Mouse (Mus musculus): ENCODE measurements around the gene Nudc. TPM values are rescaled to one million over a fixed set of nuclear protein-coding genes. Genes with fewer than 3 reads are reported as not detected.

The Nudc gene
- polyA plus RNA-seq (2014; fragmentation: Nextera tagmentation; extraction: Ambion mirVana), result 285 and 287 TPM in 2 replicates

DNA sequence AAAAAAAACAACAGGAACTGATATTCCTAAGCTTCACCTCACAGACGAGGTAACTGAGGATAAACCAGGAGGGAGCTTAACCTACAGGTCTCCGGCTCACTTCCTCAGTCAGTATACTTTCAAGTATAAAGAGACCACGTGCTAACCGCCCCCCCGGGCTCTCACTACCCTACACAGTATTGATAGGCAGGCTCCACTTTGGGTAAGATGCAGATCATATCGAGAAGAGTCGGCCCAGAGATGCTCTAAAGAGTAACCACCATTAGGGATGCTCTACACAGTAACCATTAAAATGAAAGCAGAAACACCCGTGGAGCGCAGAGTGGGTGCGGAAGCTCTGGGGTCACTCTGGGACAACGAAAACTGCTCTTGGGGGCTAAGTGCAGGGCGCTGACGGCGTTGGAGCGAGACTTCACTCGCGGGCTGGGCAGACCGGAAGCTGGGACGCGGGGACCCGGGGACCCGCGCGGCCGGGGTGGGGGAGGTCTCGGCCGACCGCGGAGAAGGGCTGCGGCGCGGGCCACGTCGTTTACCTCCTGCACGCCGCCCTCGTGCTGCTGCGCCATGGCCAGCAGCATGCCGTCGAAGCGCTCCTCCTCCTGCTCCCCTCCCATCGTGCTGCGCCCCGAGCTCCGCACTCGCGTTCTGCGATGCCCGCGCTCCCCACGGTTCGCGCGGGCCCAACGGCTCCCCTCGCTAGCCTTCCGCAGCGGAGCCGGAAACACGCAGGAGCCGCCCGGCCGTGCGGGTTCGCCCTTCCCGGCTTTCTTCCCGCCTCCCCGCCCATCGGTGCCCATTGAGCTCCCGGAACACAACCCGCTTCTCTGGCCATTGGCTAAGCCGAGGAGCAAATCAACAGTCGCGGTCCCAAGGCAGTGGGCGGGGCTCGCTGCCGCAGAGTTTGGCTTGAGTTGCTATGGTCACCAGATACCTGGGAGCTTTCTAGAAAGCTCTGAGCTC lies at the start of gene Nudc:
TSS of gene Nudc (minus strand) at position 725 of the 960 bp plus-strand sequence.
- H3K4me3 ChIP-seq (ENCODE audit: low read length), result peak within 1 kb of the TSS; percentile 81
- H3K36me3 ChIP-seq (ENCODE audit: control insufficient read depth, insufficient read depth, low read length), result peaks cover 28% of the 10 kb centered on the region
- H3K4me1 ChIP-seq (ENCODE audit: control insufficient read depth, insufficient read depth, low read length), result peaks cover 12% of the 10 kb centered on the region; the same call in 1 of the 2 replicates
- under 1% methylated on average over 69 of the region's 77 CpGs for WGBS
- H3K9ac ChIP-seq (ENCODE audit: low read depth, low read length), result peak within 1 kb of the TSS; percentile 86
- H3K27me3 ChIP-seq (ENCODE audit: control insufficient read depth, insufficient read depth, low read length), result no peaks in the 10 kb centered on the region
- peak within 1 kb of the TSS; percentile 69 for H3K27ac ChIP-seq (ENCODE audit: low read depth, low read length)
- peak within 1 kb of the TSS; percentile 83 for H3K4me2 ChIP-seq (replicated peaks; ENCODE audit: low read depth, low read length)
- H3K9me3 ChIP-seq (ENCODE audit: control insufficient read depth, low read length), result no peaks in the 10 kb centered on the region
- peak; percentile 97 for ATAC-seq (ENCODE audit: low FRiP score, low TSS enrichment)

GRCm38 (mm10) chr4:133595538-133595937 lies 49.7 kb upstream of the Nudc start:
- H3K27ac ChIP-seq (ENCODE audit: low read depth, low read length), result no peak overlapping the region
- no peak overlapping the region for H3K4me2 ChIP-seq (replicated peaks; ENCODE audit: low read depth, low read length)
- H3K27me3 ChIP-seq (ENCODE audit: control insufficient read depth, insufficient read depth, low read length), result peaks cover 19% of the 10 kb centered on the region
- H3K9me3 ChIP-seq (ENCODE audit: control insufficient read depth, low read length), result no peaks in the 10 kb centered on the region
- 73% methylated on average over 7 of the region's 7 CpGs for whole genome bisulfite sequencing
- H3K4me3 ChIP-seq (ENCODE audit: low read length), result no peak overlapping the region
- ATAC-seq (ENCODE audit: low FRiP score, low TSS enrichment), result no peak
- H3K9ac ChIP-seq (ENCODE audit: low read depth, low read length), result no peak overlapping the region
- peaks cover 13% of the 10 kb centered on the region for H3K36me3 ChIP-seq (ENCODE audit: control insufficient read depth, insufficient read depth, low read length)
- peaks cover 14% of the 10 kb centered on the region; the same call in 1 of the 2 replicates for H3K4me1 ChIP-seq (ENCODE audit: control insufficient read depth, insufficient read depth, low read length)

GRCm38 (mm10) chr4:133592570-133592969 lies 46.8 kb upstream of the Nudc start:
- H3K9me3 ChIP-seq (ENCODE audit: control insufficient read depth, low read length), result no peaks in the 10 kb centered on the region
- no peaks in the 10 kb centered on the region for H3K27me3 ChIP-seq (ENCODE audit: control insufficient read depth, insufficient read depth, low read length)
- H3K36me3 ChIP-seq (ENCODE audit: control insufficient read depth, insufficient read depth, low read length), result peaks cover 42% of the 10 kb centered on the region
- no peak overlapping the region for H3K4me2 ChIP-seq (replicated peaks; ENCODE audit: low read depth, low read length)
- H3K4me1 ChIP-seq (ENCODE audit: control insufficient read depth, insufficient read depth, low read length), result no peaks in the 10 kb centered on the region
- 0 out of 2 replicates have a peak, but pooled peaks have one; percentile 41 for ATAC-seq (ENCODE audit: low FRiP score, low TSS enrichment)
- H3K4me3 ChIP-seq (ENCODE audit: low read length), result no peak overlapping the region
- H3K9ac ChIP-seq (ENCODE audit: low read depth, low read length), result no peak overlapping the region
- H3K27ac ChIP-seq (ENCODE audit: low read depth, low read length), result no peak overlapping the region
- WGBS, result 32% methylated on average over 7 of the region's 7 CpGs

DNA sequence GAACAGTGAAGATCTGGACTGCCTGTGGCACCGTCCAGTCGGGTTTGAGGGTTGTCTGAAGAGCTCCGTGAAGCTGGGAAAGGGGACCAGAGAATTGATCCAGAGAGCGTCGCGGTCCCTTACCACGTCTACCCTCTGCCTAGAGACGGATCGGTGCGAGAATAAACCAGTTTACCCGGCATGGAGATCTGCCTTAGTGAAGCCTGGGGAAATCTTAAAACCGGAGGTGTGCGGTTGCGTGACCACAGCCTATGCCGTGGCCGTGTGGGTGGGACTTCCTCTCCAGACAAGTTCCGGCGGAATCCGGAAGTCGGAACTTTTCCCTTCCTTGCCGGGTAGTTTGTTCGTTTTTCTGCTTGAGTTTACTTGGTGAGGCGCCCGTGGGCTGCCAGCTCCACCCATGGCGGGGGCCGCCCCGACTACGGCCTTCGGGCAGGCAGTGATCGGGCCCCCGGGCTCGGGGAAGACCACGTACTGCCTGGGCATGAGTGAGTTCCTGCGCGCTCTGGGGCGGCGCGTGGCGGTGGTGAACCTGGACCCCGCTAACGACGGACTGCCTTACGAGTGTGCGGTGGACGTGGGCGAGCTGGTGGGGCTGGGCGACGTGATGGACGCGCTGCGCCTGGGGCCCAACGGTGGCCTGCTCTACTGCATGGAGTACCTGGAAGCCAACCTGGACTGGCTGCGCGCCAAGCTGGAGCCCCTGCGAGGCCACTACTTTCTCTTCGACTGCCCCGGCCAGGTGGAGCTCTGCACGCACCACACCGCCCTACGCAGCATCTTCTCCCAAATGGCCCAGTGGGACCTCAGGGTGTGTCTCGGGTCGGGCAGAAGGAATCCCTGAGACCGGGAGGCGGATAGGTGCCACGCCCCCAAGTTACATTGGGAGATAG lies 38.5 kb upstream of the Nudc start, which contains the start of gene Gpn2:
TSS of gene Gpn2 (plus strand) at position 304 of the 893 bp plus-strand sequence.
- H3K36me3 ChIP-seq (ENCODE audit: control insufficient read depth, insufficient read depth, low read length), result peaks cover 50% of the 10 kb centered on the region
- ATAC-seq (ENCODE audit: low FRiP score, low TSS enrichment), result peak; percentile 87
- no peaks in the 10 kb centered on the region for H3K27me3 ChIP-seq (ENCODE audit: control insufficient read depth, insufficient read depth, low read length)
- peak within 1 kb of the TSS; percentile 99 for H3K4me2 ChIP-seq (replicated peaks; ENCODE audit: low read depth, low read length)
- H3K9ac ChIP-seq (ENCODE audit: low read depth, low read length), result peak within 1 kb of the TSS; percentile 88
- H3K4me1 ChIP-seq (ENCODE audit: control insufficient read depth, insufficient read depth, low read length), result peaks cover 12% of the 10 kb centered on the region
- H3K9me3 ChIP-seq (ENCODE audit: control insufficient read depth, low read length), result no peaks in the 10 kb centered on the region
- H3K27ac ChIP-seq (ENCODE audit: low read depth, low read length), result peak within 1 kb of the TSS; percentile 80; the same call in 1 of the 2 replicates
- WGBS, result 4% methylated on average over 65 of the region's 65 CpGs
- H3K4me3 ChIP-seq (ENCODE audit: low read length), result peak within 1 kb of the TSS; percentile 97

- Histone ChIP-seq H3K4me3 (ENCODE audit: low read length) (peak overlapping the region; percentile 97), H3K4me1 (ENCODE audit: control insufficient read depth, insufficient read depth, low read length) (peaks cover 12% of the 10 kb centered on the region), H3K27me3 (ENCODE audit: control insufficient read depth, insufficient read depth, low read length) (no peaks in the 10 kb centered on the region), H3K4me2 (replicated peaks; ENCODE audit: low read depth, low read length) (peak overlapping the region; percentile 99), H3K27ac (ENCODE audit: low read depth, low read length) (peak overlapping the region; percentile 80; the same call in 1 of the 2 replicates), H3K9me3 (ENCODE audit: control insufficient read depth, low read length) (no peaks in the 10 kb centered on the region), H3K36me3 (ENCODE audit: control insufficient read depth, insufficient read depth, low read length) (peaks cover 50% of the 10 kb centered on the region), H3K9ac (ENCODE audit: low read depth, low read length) (peak overlapping the region; percentile 88)
- 67% methylated on average over 6 of the region's 6 CpGs for WGBS
- no peak; the same call in 1 of the 2 replicates for ATAC-seq (ENCODE audit: low FRiP score, low TSS enrichment)
Observed at GRCm38 (mm10) chr4:133583690-133584058, 37.9 kb upstream of the Nudc start.

DNA sequence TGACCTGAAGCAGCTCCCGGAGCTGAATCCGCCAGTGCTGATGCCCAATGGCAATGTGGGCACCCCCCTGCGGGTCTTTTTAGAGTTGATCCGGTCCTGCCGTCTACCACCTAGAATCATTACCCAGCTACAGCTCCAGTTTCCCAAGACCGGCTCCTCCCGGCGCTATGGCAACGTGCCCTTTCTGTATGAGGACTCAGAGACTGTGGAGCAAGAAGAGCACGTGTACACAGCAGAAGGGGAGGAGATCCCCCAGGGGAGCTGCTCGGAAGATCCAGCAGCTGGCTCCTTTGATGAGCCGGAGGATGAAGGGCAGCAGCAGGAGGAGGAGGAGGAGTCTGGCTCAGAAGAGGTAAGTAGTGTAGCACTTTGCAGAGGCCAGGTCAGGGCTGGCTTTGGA lies 32.2 kb upstream of the Nudc start:
- Histone ChIP-seq H3K4me3 (ENCODE audit: low read length) (no peak overlapping the region), H3K9ac (ENCODE audit: low read depth, low read length) (no peak overlapping the region; the same call in 1 of the 2 replicates), H3K27ac (ENCODE audit: low read depth, low read length) (no peak overlapping the region), H3K36me3 (ENCODE audit: control insufficient read depth, insufficient read depth, low read length) (peaks cover 38% of the 10 kb centered on the region), H3K4me1 (ENCODE audit: control insufficient read depth, insufficient read depth, low read length) (peaks cover 9% of the 10 kb centered on the region), H3K27me3 (ENCODE audit: control insufficient read depth, insufficient read depth, low read length) (no peaks in the 10 kb centered on the region), H3K4me2 (replicated peaks; ENCODE audit: low read depth, low read length) (no peak overlapping the region), H3K9me3 (ENCODE audit: control insufficient read depth, low read length) (no peaks in the 10 kb centered on the region)
- ATAC-seq (ENCODE audit: low FRiP score, low TSS enrichment), result no peak
- 75% methylated on average over 12 of the region's 12 CpGs for WGBS

- H3K27ac ChIP-seq (ENCODE audit: low read depth, low read length), result no peak overlapping the region
- H3K27me3 ChIP-seq (ENCODE audit: control insufficient read depth, insufficient read depth, low read length), result no peaks in the 10 kb centered on the region
- H3K36me3 ChIP-seq (ENCODE audit: control insufficient read depth, insufficient read depth, low read length), result peaks cover 19% of the 10 kb centered on the region
- ATAC-seq (ENCODE audit: low FRiP score, low TSS enrichment), result peak; percentile 69
- H3K9me3 ChIP-seq (ENCODE audit: control insufficient read depth, low read length), result no peaks in the 10 kb centered on the region
- WGBS, result under 1% methylated on average over 37 of the region's 41 CpGs
- H3K9ac ChIP-seq (ENCODE audit: low read depth, low read length), result peak overlapping the region; percentile 72
- peak overlapping the region; percentile 63 for H3K4me3 ChIP-seq (ENCODE audit: low read length)
- peaks cover 9% of the 10 kb centered on the region for H3K4me1 ChIP-seq (ENCODE audit: control insufficient read depth, insufficient read depth, low read length)
- peak overlapping the region; percentile 89 for H3K4me2 ChIP-seq (replicated peaks; ENCODE audit: low read depth, low read length)
Observed at GRCm38 (mm10) chr4:133574843-133575202, 29.0 kb upstream of the Nudc start.

DNA sequence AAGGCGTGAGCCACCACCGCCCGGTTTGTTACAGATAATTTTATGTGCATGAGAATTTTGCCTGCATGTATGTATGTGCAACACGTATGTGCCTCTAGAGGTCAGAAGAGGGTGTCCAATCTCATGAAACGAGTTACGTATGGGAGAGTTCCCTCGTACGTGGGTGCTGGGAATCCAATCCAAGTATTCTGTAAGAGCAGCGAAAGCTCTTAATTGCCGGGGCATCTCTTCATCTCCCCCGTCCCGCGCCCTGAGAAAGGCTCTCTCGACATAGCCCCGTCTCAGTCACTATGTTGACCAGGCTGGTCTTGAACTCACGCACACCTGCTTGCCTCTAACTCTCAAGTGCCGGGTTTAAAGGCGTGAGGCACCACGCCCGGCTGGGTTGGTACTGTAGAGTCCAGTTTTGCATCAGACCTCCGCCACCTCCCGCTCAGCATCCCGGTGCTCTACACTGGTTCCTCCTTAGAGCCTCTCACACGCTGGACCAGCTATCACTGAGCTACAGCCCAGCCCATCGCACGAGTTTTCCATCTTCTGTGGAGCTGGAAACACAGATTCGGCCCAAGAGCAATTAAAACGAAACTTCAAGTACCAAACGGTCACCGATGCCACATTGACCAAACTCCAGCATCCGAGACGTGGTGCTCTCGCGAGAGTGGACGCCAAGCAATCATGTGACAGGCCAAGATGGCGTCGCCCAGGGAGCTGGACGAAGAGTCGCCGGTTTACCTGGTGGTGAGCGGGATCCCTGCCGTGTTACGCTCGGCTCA lies 28.5 kb upstream of the Nudc start, which contains the start of gene Gpatch3:
TSS of gene Gpatch3 (plus strand) at position 676 of the 773 bp plus-strand sequence.
- peak within 1 kb of the TSS; percentile 90 for H3K27ac ChIP-seq (ENCODE audit: low read depth, low read length)
- no peaks in the 10 kb centered on the region for H3K27me3 ChIP-seq (ENCODE audit: control insufficient read depth, insufficient read depth, low read length)
- 8% methylated on average over 44 of the region's 44 CpGs for WGBS
- peak within 1 kb of the TSS; percentile 63 for H3K4me3 ChIP-seq (ENCODE audit: low read length)
- peak within 1 kb of the TSS; percentile 72 for H3K9ac ChIP-seq (ENCODE audit: low read depth, low read length)
- H3K4me1 ChIP-seq (ENCODE audit: control insufficient read depth, insufficient read depth, low read length), result peaks cover 9% of the 10 kb centered on the region
- peak; percentile 84 for ATAC-seq (ENCODE audit: low FRiP score, low TSS enrichment)
- peaks cover 13% of the 10 kb centered on the region for H3K36me3 ChIP-seq (ENCODE audit: control insufficient read depth, insufficient read depth, low read length)
- peak within 1 kb of the TSS; percentile 89 for H3K4me2 ChIP-seq (replicated peaks; ENCODE audit: low read depth, low read length)
- no peaks in the 10 kb centered on the region for H3K9me3 ChIP-seq (ENCODE audit: control insufficient read depth, low read length)

Measured in kidney, embryonic 14.5 days (tissue).